Mouse (Mus musculus) ES-Bruce4 (cell line): ENCODE results near the gene Cd48.

Source experiments
- CTCF ChIP-seq: IDR thresholded peaks from one replicate; pipeline ENCODE4 v1.8.1; 2011; ENCODE audit warnings: low read depth, low read length
- POLR2A ChIP-seq: IDR thresholded peaks from one replicate; pipeline ENCODE4 v1.8.1; 2011; ENCODE audit warnings: low read length; ENCODE audit not compliant: insufficient read depth

DNA sequence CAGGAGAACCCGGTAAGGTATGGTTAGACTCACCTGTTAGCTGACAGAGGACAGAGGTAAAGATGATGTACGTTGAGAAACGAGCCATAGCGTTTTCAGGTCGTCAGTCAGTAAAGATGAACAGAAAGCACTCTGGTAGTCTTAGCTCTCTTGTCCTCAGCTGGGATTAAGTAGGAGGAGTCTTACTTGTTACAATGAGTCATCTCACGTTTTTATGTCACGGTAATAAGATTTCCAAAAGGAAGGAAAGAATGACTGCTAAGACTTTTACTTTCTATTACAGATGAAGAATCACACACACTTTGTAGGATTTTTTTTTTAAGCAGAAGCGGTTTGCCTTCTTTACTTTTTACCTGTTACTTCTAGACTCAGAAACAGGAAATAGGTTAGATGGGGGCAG lies 33.0 kb upstream of the Cd48 start:
- TF ChIP-seq CTCF (no peak), POLR2A (no peak)
